Mouse (Mus musculus): Measurements from ENCODE around the gene Pipox.

Gene Pipox

DNA sequence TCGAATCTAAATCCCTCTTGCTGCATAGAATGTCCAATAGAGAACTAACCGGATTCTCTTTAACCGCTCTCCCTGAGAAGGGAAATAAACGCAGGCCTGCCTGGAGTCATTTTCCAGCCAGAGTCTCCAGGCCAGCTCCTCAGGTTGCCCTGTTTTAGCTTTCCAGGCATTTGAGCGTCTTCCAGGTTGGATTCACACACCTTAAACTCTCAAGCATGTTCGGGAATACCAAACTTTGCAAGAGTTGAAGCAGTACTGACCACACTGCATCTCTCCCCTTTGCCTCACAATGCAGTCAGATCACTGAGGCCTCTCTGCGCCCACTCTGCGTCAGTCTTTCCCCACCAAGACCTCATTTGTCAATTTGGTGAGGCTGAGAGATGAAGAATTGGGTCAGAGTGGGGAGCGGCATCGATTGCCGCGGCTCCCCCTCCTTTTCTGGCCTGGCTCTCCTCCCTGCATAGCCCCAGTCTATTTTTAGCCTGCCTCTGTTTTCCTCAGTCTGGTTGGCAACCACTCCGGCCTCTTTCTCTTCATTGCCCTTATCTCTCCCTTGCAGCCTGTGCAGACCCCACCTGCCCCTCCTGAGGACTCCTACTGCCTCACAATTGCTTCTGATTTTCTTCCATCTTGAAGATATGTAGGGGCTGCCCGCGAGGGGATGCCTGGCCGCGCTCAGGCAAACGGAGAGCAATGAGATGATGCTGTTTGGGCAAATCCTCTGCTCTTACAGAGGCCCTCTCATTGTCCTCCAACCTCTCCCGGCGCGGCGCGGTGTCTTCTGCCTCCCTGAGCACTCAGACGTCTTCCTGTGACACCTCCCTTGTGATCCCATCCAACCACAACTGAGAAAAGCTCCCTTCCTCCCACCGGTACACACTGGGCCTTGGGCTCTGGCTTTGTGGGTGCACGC is 17.8 kb downstream of the Pipox start:
- no peak for DNase-seq (ENCODE audit: low read depth, low spot score)
- H3K27me3 ChIP-seq (ENCODE audit: control insufficient read depth, insufficient read depth, low read length, poor library complexity, severe bottlenecking), result no peaks in the 10 kb centered on the region
- no peaks in the 10 kb centered on the region for H3K36me3 ChIP-seq (ENCODE audit: control insufficient read depth, insufficient read depth, low read length, poor library complexity, severe bottlenecking)

DNA sequence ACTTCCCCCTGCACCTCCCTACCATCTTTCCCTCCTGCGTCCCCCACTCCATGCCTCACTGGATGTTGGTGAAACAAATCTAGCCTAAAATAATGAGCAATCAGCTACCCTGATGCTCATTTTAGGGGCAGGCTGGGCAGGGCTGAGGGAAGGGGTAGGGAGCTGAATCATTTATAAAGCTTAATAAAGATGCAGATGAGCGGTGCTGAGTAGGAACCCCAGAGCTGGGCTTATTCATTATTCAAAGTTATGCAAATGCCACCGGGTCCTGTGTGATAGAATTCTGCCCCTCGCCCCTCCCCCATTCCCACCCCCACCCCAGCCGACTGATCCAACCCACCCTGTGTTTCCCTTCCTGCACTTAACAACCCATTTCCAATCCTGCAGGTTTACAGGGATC is 18.6 kb downstream of the Pipox start:
- no peaks in the 10 kb centered on the region for H3K36me3 ChIP-seq (ENCODE audit: control insufficient read depth, insufficient read depth, low read length, poor library complexity, severe bottlenecking)
- no peak for DNase-seq (ENCODE audit: low read depth, low spot score)

DNA sequence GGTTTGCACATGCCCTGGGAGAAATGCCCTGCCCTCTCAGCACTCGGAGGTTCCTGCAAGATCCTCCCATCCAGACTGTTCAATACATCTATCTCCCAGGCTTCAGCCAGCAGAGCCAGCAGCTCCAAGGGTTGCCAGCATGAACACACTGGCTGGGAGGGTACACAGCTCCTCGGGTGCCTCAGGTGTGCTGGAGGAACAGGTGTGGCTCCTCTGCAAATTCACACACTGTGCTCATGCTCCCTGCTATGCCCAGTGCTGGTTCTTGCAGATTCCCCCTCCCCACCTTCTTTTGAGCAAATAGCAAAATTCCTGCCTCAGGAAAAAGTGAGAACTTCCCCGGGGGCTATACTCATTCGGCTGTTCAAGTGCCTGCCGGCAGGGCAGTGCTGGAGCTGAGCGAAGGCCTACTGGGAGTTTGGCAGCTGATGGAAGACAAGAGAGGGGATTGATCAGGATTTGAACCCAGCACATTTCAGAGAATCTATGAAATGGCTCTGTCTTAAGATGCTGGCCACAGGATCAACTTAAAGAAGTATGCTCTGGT is 19.1 kb downstream of the Pipox start:
- Histone ChIP-seq H3K36me3 (ENCODE audit: control insufficient read depth, insufficient read depth, low read length, poor library complexity, severe bottlenecking) (no peaks in the 10 kb centered on the region), H3K27me3 (ENCODE audit: control insufficient read depth, insufficient read depth, low read length, poor library complexity, severe bottlenecking) (no peaks in the 10 kb centered on the region)
- no peak for DNase-seq (ENCODE audit: low read depth, low spot score)

More for the DNA sequence above, 18.6 kb downstream of the Pipox start:
- H3K27me3 ChIP-seq (ENCODE audit: control insufficient read depth, insufficient read depth, low read length, poor library complexity, severe bottlenecking), result no peaks in the 10 kb centered on the region

DNA sequence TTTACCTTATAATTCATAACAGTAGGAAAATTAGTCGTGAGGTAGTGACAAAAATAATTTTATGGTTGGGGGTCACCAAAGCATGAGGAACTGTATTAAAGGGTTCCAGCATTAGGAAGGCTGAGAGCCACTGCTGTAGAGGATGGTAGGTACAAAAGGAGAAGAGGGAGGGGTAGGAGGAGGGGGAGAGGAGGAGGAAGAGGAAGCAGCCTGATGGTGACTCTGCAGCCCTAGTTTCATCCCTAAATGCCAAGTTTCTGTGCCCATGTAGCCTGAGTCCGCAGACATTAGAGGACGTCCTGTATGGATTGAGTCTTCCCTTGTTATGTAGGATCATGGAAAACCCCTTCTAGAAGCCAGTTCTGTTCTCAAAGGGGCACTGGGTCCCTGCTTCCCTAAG is 20.8 kb downstream of the Pipox start:
- no peaks in the 10 kb centered on the region for H3K27me3 ChIP-seq (ENCODE audit: control insufficient read depth, insufficient read depth, low read length, poor library complexity, severe bottlenecking)
- no peak for DNase-seq (ENCODE audit: low read depth, low spot score)
- no peaks in the 10 kb centered on the region for H3K36me3 ChIP-seq (ENCODE audit: control insufficient read depth, insufficient read depth, low read length, poor library complexity, severe bottlenecking)

DNA sequence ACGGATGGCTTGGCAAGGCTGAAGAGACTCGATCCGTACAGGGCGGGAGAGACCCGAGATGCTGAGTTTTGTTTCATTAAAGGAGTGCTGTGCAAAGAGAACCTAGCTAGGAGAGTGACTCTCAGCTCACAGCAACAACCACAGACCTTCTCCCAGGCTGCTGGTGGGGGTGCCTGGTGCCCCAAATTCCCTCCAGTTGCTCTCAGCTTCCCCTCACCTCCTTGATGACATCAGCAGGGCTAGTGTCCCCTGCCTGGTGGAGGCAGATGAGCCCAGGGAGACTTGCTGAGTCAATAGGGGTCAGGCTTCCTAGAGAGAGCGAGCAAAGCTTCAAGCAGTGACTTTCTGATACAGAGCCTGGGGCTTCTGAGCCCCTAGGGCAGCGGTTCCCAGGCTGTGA is 21.2 kb downstream of the Pipox start:
- Histone ChIP-seq H3K27me3 (ENCODE audit: control insufficient read depth, insufficient read depth, low read length, poor library complexity, severe bottlenecking) (no peaks in the 10 kb centered on the region; the same call in 1 of the 2 replicates), H3K36me3 (ENCODE audit: control insufficient read depth, insufficient read depth, low read length, poor library complexity, severe bottlenecking) (no peaks in the 10 kb centered on the region)
- DNase-seq (ENCODE audit: low read depth, low spot score), result no peak

DNA sequence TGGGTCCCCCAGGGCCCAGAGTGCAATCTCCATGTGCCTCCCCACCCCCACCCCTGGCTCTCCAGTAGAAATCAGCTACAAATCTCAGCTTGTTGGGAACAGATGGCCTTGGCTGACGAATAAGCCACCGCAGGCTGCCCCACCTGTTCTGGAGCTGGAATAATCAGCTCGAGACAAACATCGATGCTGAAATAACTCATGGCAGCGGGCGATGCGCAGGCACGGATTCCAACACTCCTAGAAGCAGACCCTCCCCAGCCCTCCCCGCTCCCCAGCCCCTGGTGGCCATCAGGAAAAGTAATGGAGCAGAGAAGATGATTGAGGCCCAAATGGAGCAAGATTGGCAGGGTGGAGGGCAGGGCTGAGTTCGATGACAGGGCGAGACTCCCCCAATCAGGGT is 21.7 kb downstream of the Pipox start:
- no peaks in the 10 kb centered on the region; the same call in 1 of the 2 replicates for H3K27me3 ChIP-seq (ENCODE audit: control insufficient read depth, insufficient read depth, low read length, poor library complexity, severe bottlenecking)
- DNase-seq (ENCODE audit: low read depth, low spot score), result no peak
- no peaks in the 10 kb centered on the region for H3K36me3 ChIP-seq (ENCODE audit: control insufficient read depth, insufficient read depth, low read length, poor library complexity, severe bottlenecking)

DNA sequence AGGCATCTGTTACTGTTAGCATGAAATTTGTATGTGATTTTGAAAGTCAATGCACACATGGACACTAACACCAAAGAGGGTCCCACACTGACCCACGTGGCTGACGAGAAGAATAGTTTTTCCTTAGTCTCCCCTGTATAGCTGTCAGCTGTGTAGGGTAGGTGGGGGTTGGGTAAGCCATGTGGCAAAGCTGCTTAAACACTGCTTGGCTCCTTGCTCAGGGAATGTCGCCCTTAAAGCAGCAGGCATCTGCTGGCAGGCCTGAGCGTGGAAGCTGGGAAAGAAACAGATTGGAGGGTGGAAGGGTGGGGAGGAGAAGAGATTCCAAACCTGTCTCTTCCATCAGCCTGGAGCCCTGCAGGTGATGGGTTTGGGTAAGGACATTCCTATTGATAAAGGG is 22.5 kb downstream of the Pipox start:
- DNase-seq (ENCODE audit: low read depth, low spot score), result no peak
- Histone ChIP-seq H3K27me3 (ENCODE audit: control insufficient read depth, insufficient read depth, low read length, poor library complexity, severe bottlenecking) (no peaks in the 10 kb centered on the region; the same call in 1 of the 2 replicates), H3K36me3 (ENCODE audit: control insufficient read depth, insufficient read depth, low read length, poor library complexity, severe bottlenecking) (no peaks in the 10 kb centered on the region)

DNA sequence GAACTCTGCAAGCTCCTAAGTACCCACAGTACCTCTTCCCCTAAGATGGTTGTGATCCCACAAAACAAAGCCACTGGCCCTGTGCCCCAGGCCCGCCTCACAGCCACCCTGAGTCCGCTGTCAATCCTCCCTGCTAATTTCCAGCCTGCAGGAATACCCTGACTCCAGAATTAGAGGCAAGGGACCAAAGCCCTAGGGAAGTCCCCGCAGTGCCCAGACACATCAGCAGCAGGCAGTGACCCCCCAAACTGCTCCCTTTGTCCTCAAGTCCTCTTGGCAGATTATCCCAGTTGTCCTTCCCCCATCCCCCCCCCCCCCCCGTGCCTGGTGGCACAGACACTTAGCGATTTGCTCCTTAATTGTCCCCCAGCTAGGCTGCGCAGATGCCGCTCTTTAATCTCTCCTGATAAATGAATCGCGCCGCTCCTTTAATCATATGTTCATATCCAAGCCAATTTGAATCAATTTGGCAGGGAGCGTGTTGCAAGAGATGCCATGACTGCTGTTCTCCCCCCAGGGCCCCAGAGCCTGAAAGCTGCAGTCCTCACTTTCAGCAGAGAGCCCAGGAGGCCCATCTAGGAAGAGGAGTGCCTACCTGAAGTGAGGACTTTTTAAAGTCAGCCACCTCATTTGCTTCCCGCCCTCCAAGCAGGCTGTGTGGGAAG is 26.3 kb downstream of the Pipox start:
- H3K27me3 ChIP-seq (ENCODE audit: control insufficient read depth, insufficient read depth, low read length, poor library complexity, severe bottlenecking), result no peaks in the 10 kb centered on the region; the same call in 1 of the 2 replicates
- H3K36me3 ChIP-seq (ENCODE audit: control insufficient read depth, insufficient read depth, low read length, poor library complexity, severe bottlenecking), result peaks cover 7% of the 10 kb centered on the region; the same call in 1 of the 2 replicates
- DNase-seq (ENCODE audit: low read depth, low spot score), result no peak

DNA sequence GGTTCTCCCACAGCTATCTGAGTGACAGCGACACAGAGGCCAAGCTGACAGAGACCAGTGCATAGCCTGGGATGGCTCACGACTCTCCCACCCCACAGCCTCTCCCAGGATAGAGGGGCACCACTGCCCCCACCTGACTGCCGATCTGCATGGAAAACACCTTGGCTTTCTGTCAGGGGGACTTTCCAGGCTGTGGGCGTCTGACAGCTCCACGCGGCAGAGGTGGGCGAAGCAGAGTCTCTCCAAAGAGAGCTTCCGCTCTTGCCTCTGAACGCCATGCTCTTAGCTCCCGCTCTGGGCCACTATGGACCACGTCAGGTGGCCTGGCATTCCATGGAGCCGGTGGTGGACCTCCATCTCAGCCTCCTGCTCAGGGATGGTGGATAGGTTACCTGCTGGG is 29.1 kb downstream of the Pipox start:
- Histone ChIP-seq H3K27me3 (ENCODE audit: control insufficient read depth, insufficient read depth, low read length, poor library complexity, severe bottlenecking) (no peaks in the 10 kb centered on the region; the same call in 1 of the 2 replicates), H3K36me3 (ENCODE audit: control insufficient read depth, insufficient read depth, low read length, poor library complexity, severe bottlenecking) (peaks cover 14% of the 10 kb centered on the region)
- no peak for DNase-seq (ENCODE audit: low read depth, low spot score)

DNA sequence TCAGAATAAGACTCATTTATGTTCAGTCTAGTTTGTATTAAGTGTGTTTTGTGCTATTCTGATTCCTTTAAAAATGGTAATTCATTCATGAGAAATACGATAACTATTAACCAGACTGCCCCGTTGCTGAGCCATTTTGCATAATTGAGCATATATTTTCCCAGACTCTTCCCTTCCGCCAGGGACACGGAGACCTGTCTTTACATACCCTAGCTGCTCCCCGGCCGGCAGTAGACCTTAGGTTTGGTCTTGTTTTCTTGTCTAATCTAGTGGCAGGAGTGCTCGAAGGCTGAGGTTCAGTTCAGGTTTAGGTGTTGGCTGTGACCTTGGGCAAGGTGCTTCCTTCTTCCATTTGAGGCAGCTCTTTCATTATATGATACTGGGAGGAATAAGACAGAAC is 31.0 kb downstream of the Pipox start:
- H3K36me3 ChIP-seq (ENCODE audit: control insufficient read depth, insufficient read depth, low read length, poor library complexity, severe bottlenecking), result peaks cover 14% of the 10 kb centered on the region
- no peaks in the 10 kb centered on the region; the same call in 1 of the 2 replicates for H3K27me3 ChIP-seq (ENCODE audit: control insufficient read depth, insufficient read depth, low read length, poor library complexity, severe bottlenecking)
- DNase-seq (ENCODE audit: low read depth, low spot score), result no peak

DNA sequence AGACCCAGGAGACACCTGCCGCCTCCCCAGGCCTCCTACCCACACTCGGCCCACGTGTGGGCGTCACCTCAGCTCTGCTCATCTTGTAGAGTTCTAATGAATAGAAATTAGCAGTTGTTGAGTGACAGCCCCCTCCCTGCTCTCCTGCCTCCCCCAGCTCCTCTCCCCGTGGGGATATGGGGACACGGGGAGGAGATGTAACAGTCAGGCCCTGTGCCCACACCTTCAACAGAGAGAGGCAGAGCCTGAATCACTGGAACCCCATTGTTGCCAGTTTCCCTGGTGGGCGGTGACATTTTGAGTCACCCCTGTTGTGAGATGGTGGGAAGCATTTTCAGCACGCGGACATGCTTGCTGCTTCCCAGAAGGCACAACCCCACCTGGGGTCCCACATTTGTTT is 32.9 kb downstream of the Pipox start:
- DNase-seq (ENCODE audit: low read depth, low spot score), result no peak
- Histone ChIP-seq H3K36me3 (ENCODE audit: control insufficient read depth, insufficient read depth, low read length, poor library complexity, severe bottlenecking) (peaks cover 17% of the 10 kb centered on the region), H3K27me3 (ENCODE audit: control insufficient read depth, insufficient read depth, low read length, poor library complexity, severe bottlenecking) (no peaks in the 10 kb centered on the region)

DNA sequence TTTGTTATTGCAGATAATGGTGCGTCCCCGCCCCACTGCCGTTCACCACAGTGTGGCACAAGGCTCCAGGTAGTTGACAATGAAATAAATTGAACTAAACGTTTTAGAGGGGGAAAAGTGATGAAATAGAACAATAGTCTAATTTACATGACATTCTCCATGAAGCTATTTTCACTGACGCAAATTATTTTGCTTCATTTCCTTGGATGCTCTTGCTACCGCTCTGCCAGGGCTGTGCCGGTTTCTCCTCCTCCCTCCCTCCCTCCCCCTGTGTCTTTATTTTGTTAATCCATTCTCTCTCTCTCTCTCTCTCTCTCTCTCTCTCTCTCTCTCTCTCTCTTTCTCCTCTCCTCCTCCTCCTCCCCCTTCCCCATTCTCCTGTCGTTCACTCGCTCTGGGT is 35.3 kb downstream of the Pipox start:
- no peak for DNase-seq (ENCODE audit: low read depth, low spot score)

DNA sequence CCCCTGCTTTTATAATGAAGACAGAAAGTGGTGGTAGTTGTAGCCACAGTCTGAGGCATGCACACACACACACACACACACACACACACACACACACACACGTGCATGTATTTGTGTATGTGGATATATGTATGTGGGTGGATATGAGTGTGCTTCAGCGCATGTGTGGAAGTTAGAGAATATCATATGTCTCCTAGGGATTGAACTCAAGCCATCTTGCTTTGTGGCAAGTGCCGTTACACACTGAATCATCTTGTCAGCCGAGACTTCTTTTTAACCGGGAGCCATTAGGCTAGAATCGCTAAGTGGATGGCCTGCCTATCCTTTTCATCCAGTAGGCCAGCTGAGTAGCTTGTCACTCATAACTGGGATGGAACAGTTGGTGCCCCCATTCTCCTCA is 36.8 kb downstream of the Pipox start:
- Histone ChIP-seq H3K36me3 (ENCODE audit: control insufficient read depth, insufficient read depth, low read length, poor library complexity, severe bottlenecking) (peaks cover 16% of the 10 kb centered on the region), H3K27me3 (ENCODE audit: control insufficient read depth, insufficient read depth, low read length, poor library complexity, severe bottlenecking) (no peaks in the 10 kb centered on the region)
- DNase-seq (ENCODE audit: low read depth, low spot score), result no peak

More for the DNA sequence above, 35.3 kb downstream of the Pipox start:
- peaks cover 15% of the 10 kb centered on the region for H3K36me3 ChIP-seq (ENCODE audit: control insufficient read depth, insufficient read depth, low read length, poor library complexity, severe bottlenecking)
- H3K27me3 ChIP-seq (ENCODE audit: control insufficient read depth, insufficient read depth, low read length, poor library complexity, severe bottlenecking), result no peaks in the 10 kb centered on the region

DNA sequence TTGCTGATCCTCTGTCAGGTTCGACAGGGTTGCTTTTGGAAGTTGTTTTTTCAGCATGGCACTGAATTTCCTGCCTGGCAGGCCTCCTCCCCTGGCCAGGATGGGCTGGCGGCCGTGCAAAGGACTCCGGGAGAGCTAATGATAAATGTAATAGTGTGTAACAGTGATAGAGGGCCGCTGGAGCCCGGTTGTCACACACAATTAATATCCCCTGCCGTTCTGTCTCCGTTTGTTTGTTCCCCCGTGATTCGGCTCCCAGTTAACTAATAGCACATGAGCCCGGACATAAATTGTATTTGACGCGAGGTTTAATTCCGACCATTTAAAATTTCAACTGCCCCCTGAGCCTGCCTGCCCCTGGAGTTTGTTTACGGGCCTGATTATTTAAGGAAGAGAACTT is 38.5 kb downstream of the Pipox start:
- no peak for DNase-seq (ENCODE audit: low read depth, low spot score)
- Histone ChIP-seq H3K36me3 (ENCODE audit: control insufficient read depth, insufficient read depth, low read length, poor library complexity, severe bottlenecking) (peaks cover 16% of the 10 kb centered on the region), H3K27me3 (ENCODE audit: control insufficient read depth, insufficient read depth, low read length, poor library complexity, severe bottlenecking) (no peaks in the 10 kb centered on the region)

DNA sequence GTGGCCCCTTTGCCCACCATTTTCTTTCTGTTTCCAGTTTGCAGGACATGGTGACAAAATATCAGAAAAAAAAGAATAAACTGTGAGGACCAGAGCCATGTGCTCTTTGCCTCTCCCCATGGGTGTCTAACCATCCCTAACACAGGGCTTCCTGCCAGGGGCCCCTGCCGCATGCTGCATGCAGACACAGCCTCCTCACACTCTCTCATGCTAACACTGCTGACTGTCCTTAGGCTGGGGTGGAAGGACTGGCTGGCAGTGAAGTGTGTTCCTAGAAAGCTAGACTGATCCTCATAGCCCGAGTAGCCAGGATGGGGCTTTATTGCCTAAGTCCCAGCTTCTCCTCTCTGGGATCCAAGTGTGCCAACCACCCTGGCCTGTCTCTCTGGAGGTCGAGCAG is 39.3 kb downstream of the Pipox start:
- Histone ChIP-seq H3K27me3 (ENCODE audit: control insufficient read depth, insufficient read depth, low read length, poor library complexity, severe bottlenecking) (no peaks in the 10 kb centered on the region), H3K36me3 (ENCODE audit: control insufficient read depth, insufficient read depth, low read length, poor library complexity, severe bottlenecking) (peaks cover 12% of the 10 kb centered on the region)
- DNase-seq (ENCODE audit: low read depth, low spot score), result no peak
